Mouse (Mus musculus): ENCODE data around the gene Parp12.

The Parp12 gene

DNA sequence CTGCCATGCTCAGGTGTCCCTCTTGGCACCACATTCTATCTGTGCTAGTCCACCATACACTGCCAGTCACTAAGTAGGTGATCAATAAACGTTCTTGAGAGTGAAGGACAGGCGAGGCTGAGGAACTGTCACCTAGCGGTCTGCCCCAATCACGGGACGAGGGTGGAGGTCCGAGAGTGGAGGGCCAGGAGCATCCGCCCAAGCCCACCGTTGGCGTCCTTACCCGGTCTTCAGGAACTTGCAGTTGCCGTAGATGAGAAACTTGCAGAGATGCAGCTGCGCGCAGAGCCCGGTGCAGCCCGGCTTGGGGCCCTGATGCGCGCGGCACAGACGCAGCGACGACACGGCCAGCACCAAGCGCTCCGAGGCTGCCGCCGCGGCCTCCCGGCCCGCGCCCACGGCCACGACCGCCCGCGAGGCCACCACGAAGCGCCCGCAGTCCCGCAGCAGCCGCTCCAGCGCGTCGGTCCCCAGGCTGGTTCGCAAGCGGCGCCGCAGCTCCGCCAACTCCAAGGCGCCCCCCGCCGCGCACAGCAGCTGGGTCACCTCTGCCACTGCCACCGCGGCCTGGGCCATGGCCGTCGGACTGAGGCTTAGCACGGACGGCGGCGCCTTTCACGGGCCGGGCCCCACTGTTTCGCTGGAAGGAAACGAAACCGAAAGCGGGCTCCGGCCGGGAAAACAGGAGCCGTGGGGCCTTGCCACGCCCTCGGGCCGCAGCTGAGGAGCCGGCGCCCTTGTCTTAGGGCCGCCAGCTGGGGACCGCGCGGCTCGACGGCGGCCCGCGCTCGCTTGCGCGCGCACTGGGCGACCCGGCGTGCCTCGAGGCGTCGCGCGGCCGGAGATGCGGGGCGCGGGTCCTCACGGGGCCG, at the start of gene Parp12:
Gene Parp12, minus strand, starts transcription at position 766 of the 872 bp plus-strand sequence.
- peak; percentile 72 for ATAC-seq (ENCODE audit: low TSS enrichment)

DNA sequence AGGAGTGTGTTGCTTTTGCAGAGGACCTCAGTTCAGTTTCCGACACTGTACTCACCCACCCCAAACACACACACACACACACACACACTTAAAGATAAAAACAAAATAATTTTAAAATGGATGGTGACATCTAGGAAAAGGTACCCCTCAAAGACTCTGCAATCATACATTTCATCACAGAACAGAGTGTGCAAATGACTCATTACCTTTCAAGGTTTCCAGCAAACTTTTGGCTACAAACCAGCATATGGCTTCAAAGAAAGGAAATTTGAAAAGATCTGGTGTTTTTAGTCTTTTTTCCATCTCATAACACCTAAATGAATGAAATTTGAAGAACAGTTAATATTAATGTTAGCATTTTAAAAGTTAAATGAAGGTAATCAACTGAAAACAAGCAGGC, 46.7 kb upstream of the Parp12 start:
- ATAC-seq (ENCODE audit: low TSS enrichment) = no peak

DNA sequence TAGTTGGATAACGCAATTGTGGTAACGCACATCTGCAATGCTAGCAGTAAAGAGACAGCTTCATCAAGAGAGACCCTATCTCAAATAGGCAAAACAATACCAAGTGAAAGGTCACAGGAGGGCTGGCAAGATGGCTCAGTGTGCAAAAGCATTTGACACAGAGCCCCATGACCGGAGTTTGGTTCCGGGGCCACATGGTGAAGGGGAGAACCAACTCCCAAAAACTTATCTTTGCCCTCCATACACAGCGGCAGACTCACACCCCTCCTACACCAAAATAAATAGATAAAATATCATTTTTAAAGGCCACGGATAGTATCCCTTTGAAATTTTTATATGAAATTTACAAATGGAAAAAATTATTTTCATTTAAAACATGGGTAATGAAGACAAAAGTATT, 43.8 kb upstream of the Parp12 start:
- ATAC-seq (ENCODE audit: low TSS enrichment) = no peak

DNA sequence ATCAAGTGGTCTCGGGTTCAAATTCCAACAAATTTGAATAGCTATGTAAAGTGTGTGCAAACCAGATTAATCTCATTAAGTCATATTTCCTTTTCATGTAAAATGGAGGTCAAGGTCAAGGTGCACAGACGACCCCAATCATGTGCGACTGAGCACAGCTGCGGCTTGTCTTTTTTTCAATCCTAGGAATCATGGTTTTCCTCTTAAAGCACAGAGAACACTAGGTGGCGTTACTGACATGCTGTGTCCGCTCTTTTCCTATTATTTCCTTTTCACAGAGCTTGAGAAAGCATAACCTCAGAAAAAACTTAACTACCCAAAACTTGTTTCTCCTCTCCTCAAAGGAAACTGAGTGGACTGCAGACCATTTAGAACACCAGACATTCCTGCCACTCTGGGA, 27.9 kb upstream of the Parp12 start:
- ATAC-seq (ENCODE audit: low TSS enrichment) = 0 out of 2 replicates have a peak, but pooled peaks have one; percentile 50

DNA sequence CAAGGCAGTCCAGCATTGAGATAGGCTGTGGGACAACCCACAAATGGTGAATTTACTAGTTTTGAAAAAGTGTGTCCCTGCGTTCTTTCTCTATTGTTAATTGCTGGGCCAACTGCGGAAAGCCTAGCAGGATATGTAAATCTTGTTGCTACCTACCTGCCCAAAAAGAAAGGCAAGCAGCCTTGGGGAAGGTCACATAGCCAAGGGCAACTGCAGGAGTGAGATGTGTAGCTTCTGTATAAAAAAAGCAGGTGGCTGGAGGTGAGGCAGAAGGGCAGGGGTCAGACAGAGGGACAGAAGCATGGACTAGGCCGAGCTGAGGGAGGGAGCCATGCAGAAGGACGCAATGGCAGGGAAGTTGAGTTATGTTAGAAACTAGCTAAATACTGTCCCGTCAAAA, 14.4 kb upstream of the Parp12 start:
- no peak for ATAC-seq (ENCODE audit: low TSS enrichment)

DNA sequence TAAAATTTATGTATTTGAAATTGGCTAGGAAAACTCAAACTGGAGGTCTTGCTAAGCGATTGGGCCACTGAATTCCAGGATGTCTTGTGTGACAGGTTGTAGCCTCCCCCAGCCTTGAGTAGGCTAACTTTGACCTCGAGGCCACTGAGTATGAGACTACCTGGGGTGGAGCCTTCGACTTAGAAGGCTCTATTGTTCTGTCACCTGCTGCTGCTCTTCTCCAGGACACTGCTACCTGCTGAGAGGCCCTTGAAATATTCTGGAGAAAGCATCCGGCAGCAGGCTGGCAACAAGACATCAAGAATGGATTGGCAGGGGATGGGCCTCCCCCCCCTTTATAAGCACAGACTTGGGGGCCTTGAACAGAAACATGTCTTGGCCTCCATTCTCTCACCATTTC, 13.3 kb upstream of the Parp12 start:
- ATAC-seq (ENCODE audit: low TSS enrichment) = no peak

DNA sequence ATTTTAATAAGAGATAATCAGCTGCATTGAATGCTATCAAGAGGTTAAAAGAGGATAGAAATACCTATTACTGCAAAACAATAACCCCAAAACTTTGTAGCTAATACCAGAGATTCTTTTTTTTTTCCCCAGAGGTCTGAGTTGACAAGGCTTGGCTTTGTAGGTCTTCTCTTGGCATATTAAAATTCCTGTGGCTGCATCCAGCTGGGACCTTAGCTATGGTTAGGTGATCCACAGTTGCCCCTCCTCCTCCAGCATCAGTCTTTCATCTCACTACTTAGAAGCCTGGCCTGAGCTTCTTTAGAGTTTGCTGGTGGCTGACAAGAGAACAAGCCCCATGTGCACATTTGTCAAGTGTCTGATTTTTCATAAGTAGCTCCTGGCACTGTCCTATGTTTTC, 6.6 kb upstream of the Parp12 start:
- no peak for ATAC-seq (ENCODE audit: low TSS enrichment)

DNA sequence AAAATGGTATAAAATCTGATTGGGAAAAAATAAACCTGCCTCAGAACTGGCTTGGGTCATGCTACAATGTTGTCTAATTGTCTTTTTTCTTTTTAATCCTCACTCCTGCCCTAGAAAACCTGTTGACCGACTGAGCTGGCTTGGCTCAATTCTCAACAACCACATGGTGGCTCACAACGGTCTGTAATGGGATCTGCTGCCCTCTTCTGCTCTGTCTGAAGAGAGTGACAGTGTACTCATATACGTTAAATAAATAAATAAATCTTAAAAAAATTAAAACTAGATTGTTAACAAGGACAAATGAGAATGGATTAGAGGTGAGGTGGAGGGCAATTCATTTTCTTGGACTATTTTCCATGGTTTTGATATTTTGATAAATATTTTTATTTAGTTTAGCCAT, 2.5 kb upstream of the Parp12 start:
- no peak for ATAC-seq (ENCODE audit: low TSS enrichment)

DNA sequence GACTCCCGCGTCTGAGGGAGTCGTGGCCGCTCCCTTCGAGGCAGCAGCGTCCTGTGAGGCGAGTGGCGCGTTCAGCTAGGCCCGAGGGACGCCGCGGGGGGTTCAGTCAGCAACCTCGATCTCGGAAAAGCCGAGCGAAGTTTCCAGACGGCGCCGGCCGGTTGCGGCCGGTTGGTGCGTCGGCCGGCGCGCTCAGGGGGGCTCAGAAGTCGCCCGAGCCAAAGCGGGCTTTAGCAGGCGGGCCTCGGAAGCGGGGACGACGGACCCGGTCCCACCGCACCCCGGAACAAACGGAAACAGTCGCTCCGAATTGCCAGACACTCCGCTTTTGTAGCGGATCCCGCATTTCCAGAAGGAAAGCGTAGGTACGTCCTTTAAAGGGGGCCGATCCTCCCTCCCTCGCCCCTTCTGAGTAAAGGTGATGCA, 320 bp upstream of the Parp12 start:
- ATAC-seq (ENCODE audit: low TSS enrichment) = no peak; the same call in 1 of the 2 replicates

DNA sequence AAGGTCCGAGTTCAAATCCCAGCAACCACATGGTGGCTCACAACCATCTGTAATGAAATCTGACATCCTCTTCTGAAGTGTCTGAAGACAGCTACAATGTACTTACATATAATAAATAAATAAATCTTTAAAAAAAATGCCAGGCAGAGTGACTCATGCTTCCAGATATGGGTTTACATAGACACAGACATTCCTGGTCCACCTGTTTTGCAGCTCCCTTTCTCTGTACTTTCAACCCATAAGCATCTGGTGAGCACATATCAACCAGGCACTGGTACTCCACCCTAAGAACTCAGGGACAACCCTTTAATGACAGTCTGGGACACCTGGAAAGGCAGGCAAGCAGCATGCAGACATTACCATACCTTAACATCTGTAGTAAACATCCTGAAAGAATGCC, 2.7 kb downstream of the Parp12 start:
- ATAC-seq (ENCODE audit: low TSS enrichment) = no peak

DNA sequence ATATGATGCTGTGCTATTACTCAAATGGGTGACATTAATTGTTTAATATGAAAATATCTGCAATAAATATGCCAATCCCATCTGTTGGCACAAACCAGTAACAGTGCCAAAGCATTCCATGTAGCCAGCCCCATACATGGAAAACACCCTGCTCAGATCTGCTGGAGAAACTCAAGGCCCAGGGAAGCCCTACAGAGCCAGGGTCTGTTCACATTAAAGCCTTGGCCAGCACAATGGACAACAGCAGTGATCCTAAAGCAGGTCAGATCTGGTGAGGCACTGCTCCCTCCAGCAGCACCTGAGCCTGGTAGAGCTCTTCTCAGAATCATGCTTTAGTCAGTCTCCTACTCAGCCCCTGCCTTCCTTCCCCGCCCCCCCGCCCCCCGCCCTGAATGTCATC, 5.0 kb downstream of the Parp12 start:
- no peak for ATAC-seq (ENCODE audit: low TSS enrichment)

DNA sequence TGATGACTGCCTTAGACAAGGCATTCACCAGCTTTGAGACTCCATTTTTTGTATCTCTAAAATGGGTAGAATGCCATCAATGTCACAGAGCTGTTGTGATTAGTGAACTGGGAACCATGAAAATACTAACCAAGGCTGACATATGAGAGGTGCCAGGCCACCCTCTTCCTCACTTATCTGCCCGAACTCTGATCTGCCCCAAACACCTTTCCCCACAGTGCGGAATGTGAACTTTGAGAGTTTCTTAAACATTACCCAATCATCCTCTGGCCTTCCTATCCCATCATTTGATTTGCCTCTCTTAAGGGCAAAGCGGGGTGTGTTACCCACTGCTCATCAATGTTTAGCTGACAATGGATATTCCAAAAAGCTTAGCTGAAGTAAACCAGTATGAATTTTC, 5.4 kb downstream of the Parp12 start:
- no peak for ATAC-seq (ENCODE audit: low TSS enrichment)

DNA sequence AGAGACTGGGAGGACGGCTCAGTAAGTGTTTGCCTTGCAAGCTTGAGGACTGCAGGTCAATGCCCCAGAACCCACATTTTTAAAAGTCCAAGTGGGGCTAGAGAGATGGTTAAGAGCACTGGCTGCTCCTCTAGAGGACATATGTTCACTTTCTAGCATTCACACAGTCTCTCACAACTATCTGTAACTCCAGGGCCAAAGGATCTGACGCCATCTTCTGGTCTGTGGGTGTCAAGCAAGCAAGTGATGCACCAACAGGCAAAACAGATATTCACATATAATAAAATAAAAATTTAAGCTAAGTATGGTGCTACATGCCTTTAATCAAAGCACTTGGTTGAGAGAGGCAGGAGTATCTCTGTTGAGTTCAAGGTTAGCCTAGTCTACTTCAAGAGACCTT, 11.3 kb downstream of the Parp12 start:
- no peak for ATAC-seq (ENCODE audit: low TSS enrichment)

DNA sequence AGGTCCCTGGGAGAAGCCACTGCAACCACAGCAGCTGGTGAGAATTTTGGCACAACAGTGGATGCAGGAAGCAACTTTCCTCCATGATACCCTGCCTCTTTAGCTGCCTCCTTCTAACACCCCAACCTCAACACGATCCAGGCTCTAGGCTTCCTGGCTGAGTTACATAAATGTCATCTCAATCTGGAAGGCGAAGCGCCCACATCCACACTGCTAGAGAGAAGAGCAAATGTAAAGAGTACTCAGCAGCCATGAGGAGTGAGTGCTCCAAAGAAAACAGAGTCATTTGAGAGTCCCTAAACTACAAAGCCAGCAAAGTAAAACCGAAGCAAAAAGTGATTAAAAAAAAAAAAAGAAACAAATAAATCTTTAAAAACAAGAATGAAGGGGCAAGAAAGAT, 13.5 kb downstream of the Parp12 start:
- peak; percentile 95 for ATAC-seq (ENCODE audit: low TSS enrichment)

DNA sequence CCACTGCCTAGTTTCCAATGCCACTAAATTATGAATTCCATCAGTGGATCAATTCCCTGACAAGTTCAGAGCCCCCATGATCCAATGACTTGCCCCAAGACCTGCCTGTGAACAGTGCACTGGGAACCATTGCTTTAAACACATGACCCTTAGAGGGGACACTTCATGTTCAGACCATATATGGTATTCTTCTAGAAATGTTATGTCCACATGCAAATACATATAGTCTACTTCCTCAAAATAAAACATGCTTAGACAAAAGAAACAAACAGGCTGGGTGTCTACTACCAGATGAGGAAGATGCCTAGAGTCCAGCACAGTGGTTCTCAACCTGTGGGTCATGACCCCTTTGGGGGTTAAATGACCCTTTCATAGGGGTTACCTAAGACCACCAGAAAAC, 41.7 kb downstream of the Parp12 start:
- no peak for ATAC-seq (ENCODE audit: low TSS enrichment)

DNA sequence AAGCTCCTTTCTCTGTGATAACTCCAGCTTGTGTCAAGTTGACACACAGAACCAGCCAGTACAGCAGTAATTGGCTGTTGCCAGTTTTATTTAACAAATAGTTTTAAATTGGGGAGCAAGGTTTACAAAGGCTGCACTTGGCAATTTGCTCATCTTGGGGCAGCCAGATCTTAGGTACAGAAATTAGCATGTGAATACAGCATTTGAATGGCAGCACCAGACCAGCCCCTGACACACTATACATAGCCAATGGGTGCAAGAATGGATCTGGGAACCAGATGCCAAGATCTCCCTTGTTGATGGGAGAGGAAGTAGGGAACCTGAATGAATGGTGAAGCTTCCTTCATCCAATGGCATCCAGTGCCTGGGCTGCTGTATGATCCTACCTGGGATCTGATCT, 44.0 kb downstream of the Parp12 start:
- no peak for ATAC-seq (ENCODE audit: low TSS enrichment)

DNA sequence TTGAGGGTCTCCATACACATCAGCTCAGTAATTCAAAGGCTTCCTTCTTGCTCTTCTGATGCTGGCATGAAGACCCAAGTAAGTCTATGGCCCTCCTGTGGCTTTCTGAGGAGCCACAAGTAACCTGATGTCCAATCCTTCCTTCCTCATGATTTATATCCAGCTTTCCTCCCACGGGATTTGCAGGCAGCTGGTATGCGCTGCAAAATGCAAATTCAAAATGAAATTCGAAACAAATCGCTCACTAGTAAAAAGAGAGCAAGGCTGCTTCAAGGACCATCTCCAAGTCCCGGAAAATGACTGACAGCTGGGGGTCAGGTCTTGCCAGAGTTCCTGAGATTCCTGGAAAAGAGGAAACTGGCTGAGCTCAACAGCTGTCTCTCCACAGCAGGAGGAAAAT, 45.5 kb downstream of the Parp12 start:
- ATAC-seq (ENCODE audit: low TSS enrichment) = peak; percentile 90

DNA sequence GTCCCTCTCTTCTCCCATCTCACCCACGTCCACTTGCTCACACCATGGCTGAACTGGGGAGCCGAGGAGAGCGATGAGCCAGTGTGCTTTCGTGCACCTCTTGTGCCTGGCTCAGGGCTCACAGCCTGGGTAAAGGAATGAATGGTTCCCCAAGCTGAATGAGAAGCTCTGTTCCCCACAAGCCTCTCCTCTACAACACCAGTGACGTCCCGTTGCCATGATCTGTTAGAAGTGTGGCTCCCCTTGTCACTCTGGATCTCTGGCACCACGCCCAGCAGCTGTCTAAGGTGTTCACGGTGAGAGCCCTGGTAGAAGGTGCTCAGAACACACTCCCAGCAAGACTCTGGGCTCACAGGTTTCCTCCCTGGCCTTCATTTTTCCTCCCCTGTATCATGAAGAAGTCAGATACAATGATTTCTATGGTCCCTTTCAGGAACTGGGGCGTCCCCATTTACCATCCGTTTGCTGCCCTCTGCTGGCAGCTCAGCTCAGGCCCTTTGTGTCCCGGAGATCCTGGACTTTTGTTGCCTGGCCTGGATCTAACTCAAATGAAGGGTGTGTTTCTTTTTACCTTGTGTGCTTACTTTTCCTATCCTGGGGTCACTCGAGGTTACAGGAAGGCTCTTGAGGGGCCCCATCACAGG, 51.1 kb downstream of the Parp12 start:
- peak; percentile 89 for ATAC-seq (ENCODE audit: low TSS enrichment)

DNA sequence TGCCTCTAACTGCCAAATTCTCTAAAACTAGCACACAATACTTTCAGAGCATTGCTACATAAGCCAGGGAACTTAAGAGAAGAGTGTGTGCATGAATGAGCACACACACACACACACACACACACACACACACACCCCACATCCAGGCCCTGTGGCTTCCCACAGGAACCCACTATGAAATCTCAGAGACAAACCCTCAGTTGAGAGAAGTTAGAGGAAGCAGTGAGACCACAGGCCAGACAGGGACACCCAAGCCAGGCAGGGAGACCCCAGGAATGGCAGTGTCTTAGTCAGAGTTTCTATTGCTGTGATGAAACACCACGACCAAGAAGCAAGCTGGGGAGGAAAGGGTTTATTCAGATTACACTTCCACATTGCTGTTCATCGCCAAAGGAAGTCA, 54.6 kb downstream of the Parp12 start:
- ATAC-seq (ENCODE audit: low TSS enrichment) = no peak

DNA sequence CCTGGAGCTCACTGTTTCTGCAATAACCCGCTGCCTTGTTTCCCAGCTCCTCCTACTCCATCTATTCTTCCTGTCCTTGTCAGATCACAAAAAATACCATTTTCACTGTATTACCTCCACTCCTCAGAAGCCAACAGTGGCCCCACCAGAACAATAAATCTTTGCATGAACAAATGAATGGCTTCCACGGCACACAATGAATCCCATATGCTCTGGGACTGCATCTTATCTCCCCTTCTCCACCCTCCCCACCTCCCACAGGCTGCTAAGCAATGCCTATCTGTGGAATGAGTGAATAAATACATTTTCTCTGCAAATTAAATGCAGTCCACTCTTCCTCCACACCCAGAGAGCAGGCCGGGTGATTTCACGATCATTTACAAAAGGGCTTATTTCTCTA, 57.0 kb downstream of the Parp12 start:
- peak; percentile 75 for ATAC-seq (ENCODE audit: low TSS enrichment)

DNA sequence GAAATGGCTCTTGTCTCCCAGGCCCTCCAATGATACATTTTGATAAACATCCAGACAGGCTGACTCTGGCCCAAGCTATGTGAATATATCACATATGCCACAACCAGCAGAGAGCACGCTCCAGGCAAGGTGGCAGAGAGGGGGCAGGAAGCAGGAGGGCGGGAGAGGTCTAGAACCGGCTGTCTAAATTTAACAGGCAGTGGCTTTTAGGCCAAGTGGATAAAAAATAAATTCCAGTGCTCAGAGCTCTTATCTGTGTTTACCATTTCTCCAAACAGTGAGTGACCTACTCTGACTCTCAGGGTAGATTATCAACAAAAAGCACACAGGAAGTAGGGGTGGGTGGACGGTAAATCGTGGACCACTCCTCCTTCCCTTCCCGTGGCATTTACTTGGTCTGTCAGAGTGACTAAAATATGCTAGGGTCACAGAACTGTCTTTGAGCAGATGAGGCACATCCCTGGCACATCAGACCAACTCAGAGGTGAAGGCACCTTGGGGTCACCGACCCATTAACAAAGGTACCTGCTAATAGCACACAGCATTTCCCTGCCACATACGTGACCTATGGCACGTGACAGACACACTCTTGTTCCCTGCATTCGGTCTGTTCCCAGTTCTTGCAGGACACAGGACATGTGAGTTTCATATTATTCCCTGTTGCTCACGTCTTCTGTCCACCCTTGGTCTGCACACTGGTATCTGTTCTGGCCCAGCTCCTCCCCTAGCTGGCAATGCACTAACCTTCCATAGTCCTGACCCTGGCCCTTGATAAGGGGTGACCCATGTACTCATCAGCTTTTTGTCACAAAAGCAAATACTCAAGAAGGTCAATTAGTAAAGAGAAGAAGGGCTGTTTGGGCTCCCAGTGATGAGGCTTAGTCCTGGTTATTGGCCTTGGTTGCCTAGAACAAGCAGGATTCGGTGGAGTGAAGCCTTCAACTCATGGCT, 58.3 kb downstream of the Parp12 start:
- no peak for ATAC-seq (ENCODE audit: low TSS enrichment)

DNA sequence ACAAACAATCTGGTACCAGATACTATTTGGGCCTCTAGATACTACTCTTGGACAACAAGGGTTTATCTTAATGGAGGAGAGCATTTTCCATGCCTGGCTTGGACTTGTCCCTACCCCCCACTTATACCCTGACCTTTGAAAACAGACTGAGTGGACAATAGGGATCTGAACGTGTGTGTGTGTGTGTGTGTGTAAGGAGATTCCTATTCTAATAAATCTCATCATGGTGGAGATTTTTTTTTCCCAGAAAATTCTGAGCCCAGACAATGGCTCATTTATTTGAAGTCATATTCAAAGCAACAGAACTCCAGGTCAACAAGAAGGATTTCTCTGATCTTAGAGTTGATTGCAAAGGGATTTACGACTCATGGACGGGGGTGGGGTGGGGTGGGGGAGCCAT, 59.2 kb downstream of the Parp12 start:
- no peak for ATAC-seq (ENCODE audit: low TSS enrichment)
